Mouse (Mus musculus): ENCODE data around the gene Insm2.

The Insm2 gene

DNA sequence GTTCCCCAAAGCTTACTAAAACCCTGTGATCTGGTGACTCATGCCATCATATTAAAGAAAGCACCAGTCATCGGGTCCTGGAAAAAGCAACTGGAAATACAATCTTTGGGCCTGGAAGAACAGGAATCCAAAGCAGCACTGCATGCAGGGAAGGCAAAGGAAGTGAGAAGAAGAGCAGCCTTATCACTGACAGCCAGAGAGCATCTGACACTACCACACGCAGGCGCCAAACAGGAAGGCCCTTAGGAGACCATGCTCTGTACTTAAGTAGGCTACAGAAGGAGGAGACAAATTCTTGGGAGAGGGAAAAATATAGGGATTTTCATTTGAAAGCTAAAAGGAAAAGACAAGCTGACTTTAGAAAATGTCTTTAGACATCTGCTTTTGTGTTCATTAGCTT is 5.2 kb downstream of the Insm2 start:
- in situ Hi-C loops (cut with MboI, MseI), result no loop called here

DNA sequence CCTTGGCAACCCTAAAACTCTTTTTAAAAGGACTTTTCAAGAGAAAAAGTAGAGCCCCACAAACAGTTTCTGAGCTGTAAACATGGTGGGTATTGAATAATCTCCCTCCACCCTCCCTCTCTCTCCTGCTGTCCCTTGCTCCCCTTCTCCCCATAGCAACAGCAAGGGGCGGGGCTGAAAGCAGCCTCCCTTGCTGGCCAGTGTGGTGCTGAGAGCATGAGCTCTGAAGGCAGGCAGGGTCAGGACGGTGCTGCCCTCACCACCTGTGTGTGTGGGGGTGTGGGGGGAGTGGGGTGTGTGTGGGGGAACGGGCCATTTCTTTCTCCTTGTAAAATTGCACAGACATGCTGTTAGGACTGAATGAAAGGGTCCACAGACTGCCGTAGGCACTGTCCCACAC is 8.7 kb downstream of the Insm2 start:
- in situ Hi-C loops (cut with MboI, MseI), result no loop called here

GRCm38 (mm10) chr12:55610812-55611211 is 11.6 kb downstream of the Insm2 start:
- in situ Hi-C loops (cut with MboI, MseI), result no loop called here

DNA sequence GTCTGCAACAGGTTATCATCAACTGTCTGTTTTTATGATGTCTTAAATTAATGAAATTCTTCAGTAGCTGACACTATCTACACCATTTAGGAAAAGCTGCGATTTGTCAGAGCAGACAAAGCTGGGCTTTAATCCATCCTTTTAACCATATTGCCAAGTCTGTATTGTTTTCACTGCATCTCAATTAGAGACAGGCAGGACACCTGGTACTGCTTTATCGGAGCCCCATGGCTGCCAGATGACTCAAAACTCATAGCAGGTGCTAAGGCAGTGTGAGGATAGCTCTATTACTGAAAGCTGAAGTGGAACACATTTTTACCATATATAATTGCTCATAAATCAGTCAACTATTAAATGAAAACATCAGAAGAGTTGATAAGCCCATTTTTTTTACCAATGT is 21.1 kb downstream of the Insm2 start:
- in situ Hi-C loops (cut with MboI, MseI), result no loop called here

DNA sequence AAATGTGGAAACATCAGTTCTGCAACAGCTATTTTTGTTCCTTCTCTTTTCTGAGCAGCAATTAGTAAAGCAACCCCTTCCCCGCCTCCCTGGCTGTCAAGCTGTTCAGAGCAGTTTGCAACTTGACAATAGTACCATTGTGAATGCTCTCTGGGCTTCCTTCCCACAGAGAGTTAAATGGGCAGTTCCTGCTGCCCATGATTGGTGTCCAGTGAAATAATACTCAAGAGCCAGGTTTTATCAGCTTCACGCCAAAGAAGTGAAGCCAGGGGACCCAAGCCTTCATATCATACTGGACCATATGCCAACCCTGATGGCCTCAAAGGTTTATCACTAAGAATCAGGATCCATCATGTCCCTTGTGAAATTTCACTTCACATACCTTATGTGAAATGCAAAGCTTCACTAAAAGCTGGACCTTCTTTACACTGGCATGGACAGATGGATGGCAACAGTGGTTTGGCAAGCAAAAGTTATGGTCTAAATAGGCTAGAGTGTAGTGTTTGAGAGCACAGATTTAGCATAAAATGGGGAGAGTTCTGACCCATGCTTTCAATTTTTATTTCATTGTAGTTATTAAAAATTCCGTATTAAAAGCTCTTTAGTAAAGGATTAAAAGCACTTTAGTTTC is 23.5 kb downstream of the Insm2 start:
- in situ Hi-C loops (cut with MboI, MseI), result no loop called here

DNA sequence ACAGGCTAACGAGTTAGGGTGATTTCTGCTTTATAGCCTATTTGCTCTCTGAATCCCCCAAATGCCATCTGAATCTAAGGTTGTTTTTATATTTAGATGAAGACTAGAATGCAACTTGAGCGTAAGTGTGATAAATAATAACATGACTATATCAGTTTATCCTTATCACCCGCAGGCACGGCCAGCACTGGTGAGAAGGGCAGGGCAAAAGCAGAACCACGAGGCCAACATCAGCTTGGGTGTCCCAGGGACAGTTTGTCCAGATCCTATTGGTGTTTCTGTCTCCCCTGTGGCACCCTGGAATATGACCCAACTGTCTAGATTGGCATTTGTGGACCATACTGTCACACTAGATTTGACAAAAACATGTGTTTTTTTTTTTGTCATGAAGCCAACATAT is 24.0 kb downstream of the Insm2 start:
- in situ Hi-C loops (cut with MboI, MseI), result no loop called here

DNA sequence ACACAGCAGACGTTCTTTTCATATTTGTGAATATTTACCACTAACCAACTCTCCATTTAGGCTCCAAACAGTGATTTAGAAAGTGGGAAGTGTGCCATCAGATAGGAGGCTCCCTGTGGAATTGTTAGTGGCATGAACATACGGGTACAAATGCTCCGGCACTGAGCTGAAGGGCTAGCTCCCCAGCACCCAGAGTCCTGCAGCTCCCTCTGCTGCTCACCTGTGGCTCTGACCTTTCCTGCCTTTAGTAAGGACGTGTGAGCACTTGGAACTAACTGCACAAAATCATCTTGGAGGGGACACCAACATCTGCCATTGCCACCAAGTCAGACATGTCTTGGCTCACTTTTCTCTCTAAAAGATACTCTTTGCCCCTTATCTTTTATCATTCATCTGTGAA is 27.5 kb downstream of the Insm2 start:
- in situ Hi-C loops (cut with MboI, MseI), result no loop called here

DNA sequence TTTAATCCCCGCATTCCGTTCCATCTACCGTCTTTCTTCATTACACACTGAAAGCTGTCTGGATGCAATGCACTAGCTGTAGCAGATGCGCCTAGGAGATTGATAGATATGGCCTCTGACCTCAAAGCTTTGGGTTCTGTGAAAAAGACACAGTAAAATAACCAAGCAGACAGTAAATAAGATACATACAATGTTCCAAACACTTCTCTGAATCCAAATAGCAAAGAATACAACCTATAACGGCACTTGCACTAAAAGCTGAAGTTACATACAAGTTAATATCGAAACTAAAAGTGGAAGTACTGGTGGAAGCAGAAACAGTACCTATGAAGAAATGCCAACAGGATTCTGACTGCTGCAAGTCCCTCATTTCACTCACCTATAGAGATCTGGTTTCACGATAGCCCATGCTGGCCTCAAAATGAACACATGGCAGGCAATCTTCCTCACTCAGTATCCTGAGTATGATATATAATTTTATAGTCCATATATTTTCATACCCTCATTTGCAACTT is 48.8 kb downstream of the Insm2 start:
- in situ Hi-C loops (cut with MboI, MseI), result no loop called here
